Mouse (Mus musculus) cerebellum, adult 8-10 months (tissue): ENCODE measurements around the gene Mkrn3.

Experiments
- DNase-seq: peaks from one replicate; pipeline ENCODE4 v3.0.0; 2022

Mkrn3 gene

GRCm38 (mm10) chr7:62377313-62377712 is 42.6 kb downstream of the Mkrn3 start:
- DNase-seq, result no peak

GRCm38 (mm10) chr7:62376510-62377304 is 43.2 kb downstream of the Mkrn3 start, which contains the start of gene Magel2:
TSS of gene Magel2 (plus strand) at chr7:62377010.
- DNase-seq, result no peak

- DNase-seq, result no peak
Measured at GRCm38 (mm10) chr7:62375658-62376057, 44.3 kb downstream of the Mkrn3 start.
